Mouse (Mus musculus) subcutaneous adipose tissue, adult 2 months (tissue): ENCODE data around the gene Aadat. TPM values are rescaled to one million over a fixed set of nuclear protein-coding genes. Genes with fewer than 3 reads are reported as not detected.

Source experiments
- polyA plus RNA-seq: library from polyadenylated mRNA; depleted of rRNA; stranded (reverse); fragments of >200 nt; gene quantifications from 2 replicates; pipeline ENCODE4 v1.2.3, GENCODE M21; 2012; ENCODE audit warnings: low replicate concordance; rRNA removed

Aadat gene
- 0.15 TPM in 1 of 2 replicates, not detected in the other for polyA plus RNA-seq

GRCm38 (mm10) chr8:60505653-60506521 is at the start of gene Aadat:
TSS of gene Aadat (plus strand) at chr8:60505932.

GRCm38 (mm10) chr8:60503098-60503497 is 2.6 kb upstream of the Aadat start, which contains the start of gene Gm10283:
TSS of gene Gm10283 (minus strand) at chr8:60503198.

Other genes starting within 250 kb of the Aadat start
- not detected in 2 replicates for gene Gm10283, start 2.7 kb upstream of the Aadat start, polyA plus RNA-seq
- gene Mfap3l, start 126.9 kb downstream of the Aadat start, polyA plus RNA-seq: 2.8 and 6.2 TPM in 2 replicates